Mouse (Mus musculus) adipose tissue, adult 10 weeks (tissue): ENCODE measurements around the gene Prl3c1. TPM values are rescaled to one million over a fixed set of nuclear protein-coding genes. Genes with fewer than 3 reads are reported as not detected.

ENCODE experiments used
- polyA plus RNA-seq: library from polyadenylated mRNA; stranded (reverse); fragments of 350-450 nt; fragmentation: Illumina TruSeq; extraction: RNeasy Lipid Tissue Mini Kit (QIAGEN cat#74804); gene quantifications from one replicate; pipeline ENCODE4 v1.2.3, GENCODE M21; 2014; ENCODE audit warnings: low read depth, low replicate concordance

Gene Prl3c1
- polyA plus RNA-seq: not detected

GRCm38 (mm10) chr13:27196359-27196758 is at the start of gene Prl3c1:
Gene Prl3c1 (plus strand): TSS chr13:27196659.

GRCm38 (mm10) chr13:27156490-27156889 is 40.0 kb upstream of the Prl3c1 start, which contains the start of gene Prl3d3:
Gene Prl3d3 (plus strand): TSS chr13:27156790.

GRCm38 (mm10) chr13:27241547-27241946 is 45.1 kb downstream of the Prl3c1 start, which contains the start of gene Prl3b1:
Gene Prl3b1 (plus strand): TSS chr13:27241847.

Other genes with a start within 250 kb of the Prl3c1 start
- gene Prl, start 139.1 kb upstream of the Prl3c1 start, polyA plus RNA-seq: not detected
- gene Prl3d1, start 102.5 kb upstream of the Prl3c1 start, polyA plus RNA-seq: not detected
- not detected for gene Prl3d2, start 75.0 kb upstream of the Prl3c1 start, polyA plus RNA-seq
- not detected for gene Prl3d3, start 39.9 kb upstream of the Prl3c1 start, polyA plus RNA-seq
- gene Prl3b1, start 45.2 kb downstream of the Prl3c1 start, polyA plus RNA-seq: not detected
- gene Prl3a1, start 62.8 kb downstream of the Prl3c1 start, polyA plus RNA-seq: not detected
- not detected for gene Prl6a1, start 116.0 kb downstream of the Prl3c1 start, polyA plus RNA-seq
- gene Prl8a2, start 149.0 kb downstream of the Prl3c1 start, polyA plus RNA-seq: not detected
- gene Prl2b1, start 194.2 kb downstream of the Prl3c1 start, polyA plus RNA-seq: not detected
- not detected for gene Prl8a6, start 242.0 kb downstream of the Prl3c1 start, polyA plus RNA-seq